Comparison of ENCODE assay signal across 9 mouse cellular contexts in genomic region chr7:65519788-65520563, GRCm38 (mm10). TPM values are rescaled to one million over a fixed set of nuclear protein-coding genes. Genes with fewer than 3 reads are reported as not detected.
DNase-seq lines count a peak whose midpoint lies in the region; ATAC-seq lines count a peak whose summit lies in the region.
"Had no signal": no experiment of that assay in that cellular context is flagged by ENCODE, and none has a peak within 500 bp of the region (broad histone marks: within the 10 kb centered on the region; RNA-seq: fewer than 3 reads in every experiment).

No protein-coding gene starts in this region.

- H3K4me3 ChIP-seq in hindbrain, embryonic 10.5 days, result no peak overlapping the region
- H3K4me3 ChIP-seq in hindbrain, embryonic 12.5 days, result no peak overlapping the region
- H3K4me3 ChIP-seq in midbrain, embryonic 12.5 days, result no peak overlapping the region
- no peak overlapping the region for H3K4me3 ChIP-seq in stomach, embryonic 15.5 days (replicated peaks)
- H3K4me3 ChIP-seq: megakaryocyte, embryonic 14.5 days had no signal

- no peak overlapping the region for H3K4me2 ChIP-seq in hindbrain, embryonic 12.5 days (replicated peaks)
- no peak overlapping the region for H3K4me2 ChIP-seq in midbrain, embryonic 12.5 days (replicated peaks)
- H3K4me2 ChIP-seq in stomach, embryonic 15.5 days, result no peak overlapping the region

- H3K9me3 ChIP-seq in hindbrain, embryonic 10.5 days, result no peaks in the 10 kb centered on the region
- H3K9me3 ChIP-seq in hindbrain, embryonic 12.5 days (replicated peaks), result no peaks in the 10 kb centered on the region
- H3K9me3 ChIP-seq in midbrain, embryonic 12.5 days, result no peaks in the 10 kb centered on the region
- no peaks in the 10 kb centered on the region for H3K9me3 ChIP-seq in stomach, embryonic 15.5 days
- H3K9me3 ChIP-seq: megakaryocyte, embryonic 14.5 days had no signal

- intact Hi-C loops in heart, postnatal 36 days (cut with DNase I), result loop anchor here (1.0 to 10.0 kb wide), 2 partner anchors 201 to 305 kb away; no protein-coding TSS in a partner anchor
- intact Hi-C loops in left cerebral cortex, postnatal 25 days (cut with DNase I), result loop anchor here (1.0 kb wide), 1 partner anchor 201 kb away; no protein-coding TSS in a partner anchor

- no peak overlapping the region for H3K27ac ChIP-seq in hindbrain, embryonic 10.5 days
- H3K27ac ChIP-seq in hindbrain, embryonic 12.5 days, result no peak overlapping the region
- H3K27ac ChIP-seq in midbrain, embryonic 12.5 days (replicated peaks), result no peak overlapping the region
- H3K27ac ChIP-seq in stomach, embryonic 15.5 days, result 0 out of 2 replicates have a peak overlapping the region, but pooled peaks have one; percentile 12

- no peaks in the 10 kb centered on the region for H3K4me1 ChIP-seq in hindbrain, embryonic 10.5 days (replicated peaks)
- H3K4me1 ChIP-seq in hindbrain, embryonic 12.5 days, result no peaks in the 10 kb centered on the region
- H3K4me1 ChIP-seq in midbrain, embryonic 12.5 days, result 0 out of 2 replicates have a peak, but pooled peaks cover 6% of the 10 kb centered on the region
- no peaks in the 10 kb centered on the region for H3K4me1 ChIP-seq in stomach, embryonic 15.5 days
- H3K4me1 ChIP-seq: megakaryocyte, embryonic 14.5 days had no signal

- H3K36me3 ChIP-seq in hindbrain, embryonic 10.5 days, result no peaks in the 10 kb centered on the region
- no peaks in the 10 kb centered on the region for H3K36me3 ChIP-seq in hindbrain, embryonic 12.5 days
- no peaks in the 10 kb centered on the region for H3K36me3 ChIP-seq in midbrain, embryonic 12.5 days
- no peaks in the 10 kb centered on the region for H3K36me3 ChIP-seq in stomach, embryonic 15.5 days

- peaks cover 35% of the 10 kb centered on the region for H3K27me3 ChIP-seq in hindbrain, embryonic 10.5 days (ENCODE audit: insufficient read depth, poor library complexity, severe bottlenecking)
- H3K27me3 ChIP-seq in hindbrain, embryonic 12.5 days, result peaks cover 21% of the 10 kb centered on the region
- peaks cover 23% of the 10 kb centered on the region for H3K27me3 ChIP-seq in midbrain, embryonic 12.5 days
- H3K27me3 ChIP-seq in stomach, embryonic 15.5 days (replicated peaks), result no peaks in the 10 kb centered on the region

- no peak; the same call in 1 of the 2 replicates for ATAC-seq in hindbrain, embryonic 12.5 days (ENCODE audit: low FRiP score)
- 0 out of 2 replicates have a peak, but pooled peaks have one; percentile 30 for ATAC-seq in midbrain, embryonic 12.5 days (ENCODE audit: low FRiP score, low read depth)
- ATAC-seq in stomach, embryonic 15.5 days (ENCODE audit: insufficient read depth, low FRiP score, low read depth), result peak; percentile 80

- DNase-seq in hindbrain, embryonic 10.5 days (ENCODE audit: low spot score), result peak; percentile 79
- DNase-seq in c-Kit-positive CD71-negative TER-119-negative erythroid progenitor cells, embryonic 14.5 days (ENCODE audit: low read depth), result peak; percentile 36
- peak; percentile 10 for DNase-seq in fibroblast of lung, adult 2 months (ENCODE audit: low read depth)
- peak; percentile 67 to 84 for DNase-seq in heart, postnatal 36 days
- DNase-seq in left cerebral cortex, postnatal 25 days (ENCODE audit: low spot score in 2 of 2), result peak; percentile 44 to 62

- WGBS in hindbrain, embryonic 10.5 days, result 48% methylated on average over 12 of the region's 12 CpGs
- WGBS in hindbrain, embryonic 12.5 days, result 51% methylated on average over 12 of the region's 12 CpGs
- 50% methylated on average over 12 of the region's 12 CpGs for WGBS in midbrain, embryonic 12.5 days
- WGBS in stomach, embryonic 15.5 days, result 24% methylated on average over 12 of the region's 12 CpGs

- H3K9ac ChIP-seq in hindbrain, embryonic 12.5 days, result no peak overlapping the region
- H3K9ac ChIP-seq in midbrain, embryonic 12.5 days (replicated peaks), result no peak overlapping the region
- H3K9ac ChIP-seq in stomach, embryonic 15.5 days, result no peak overlapping the region

RNA-seq across cellular contexts. Expression of gene Tjp1, which starts 7.6 kb away (rescaled TPM):
- polyA plus RNA-seq in hindbrain, embryonic 10.5 days (2016; fragmentation: Nextera tagmentation; extraction: Ambion mirVana), result 19.0 and 24.4 TPM in 2 replicates
- polyA plus RNA-seq in hindbrain, embryonic 12.5 days (2016; fragmentation: Nextera tagmentation; extraction: Ambion mirVana), result 36.3 and 36.7 TPM in 2 replicates
- total RNA-seq in heart, postnatal 36 days (2021), result 100 to 1,000 TPM; 110 to 116 TPM
- 100 to 1,000 TPM; 147 to 148 TPM for total RNA-seq in left cerebral cortex, postnatal 25 days (2021)
- polyA plus RNA-seq in midbrain, embryonic 12.5 days (2016; fragmentation: Nextera tagmentation; extraction: Ambion mirVana), result 33.2 and 33.9 TPM in 2 replicates
- polyA plus RNA-seq in stomach, embryonic 15.5 days (2015; fragmentation: Nextera tagmentation; extraction: Ambion mirVana), result 23.1 and 26.4 TPM in 2 replicates

Comparison
In these comparisons a context has a peak if more than half of its experiments do, and no peak if none do; other contexts are left out.
1. DNase-seq: peak in every context shown above with its lines; median percentile 79 in hindbrain, embryonic 10.5 days; 76 in heart, postnatal 36 days; 53 in left cerebral cortex, postnatal 25 days; 36 in c-Kit-positive CD71-negative TER-119-negative erythroid progenitor cells, embryonic 14.5 days; 10 in fibroblast of lung, adult 2 months.